ENCODE assay signal across 19 mouse cellular contexts in genomic region chr12:75368527-75368926, GRCm38 (mm10). TPM values are rescaled to one million over a fixed set of nuclear protein-coding genes. Genes with fewer than 3 reads are reported as not detected.
DNase-seq lines count a peak whose midpoint lies in the region; ATAC-seq and TF ChIP-seq lines count a peak whose summit lies in the region.
"Had no signal": no experiment of that assay in that cellular context is flagged by ENCODE, and none has a peak within 500 bp of the region (broad histone marks: within the 10 kb centered on the region; RNA-seq: fewer than 3 reads in every experiment).

No protein-coding gene starts in this region.

- peak; percentile 69 for DNase-seq in gastrocnemius, adult 2 months
- DNase-seq in gastrocnemius, postnatal 10 days = no peak
- peak; percentile 27 for DNase-seq in testis, postnatal 10 days (ENCODE audit: low spot score)
- no peak for DNase-seq in testis, postnatal 14 days (ENCODE audit: low spot score)
- no peak for DNase-seq in spleen, adult 18-20 months
- DNase-seq in frontal cortex, adult 2 months (ENCODE audit: extremely low spot score in 1 of 2, low spot score in 1 of 2) = no peak
- DNase-seq in urinary bladder, postnatal 10 days (ENCODE audit: low spot score) = no peak

- no peak for ATAC-seq in heart, embryonic 12.5 days (ENCODE audit: insufficient number of reproducible peaks, low FRiP score)
- ATAC-seq: forebrain, embryonic 16.5 days; intestine, embryonic 15.5 days had no signal

- peak overlapping the region; percentile 79 for H3K27ac ChIP-seq in gastrocnemius, adult 2 months
- H3K27ac ChIP-seq in heart, embryonic 12.5 days (ENCODE audit: poor library complexity, severe bottlenecking) = peak overlapping the region; percentile 34
- H3K27ac ChIP-seq: intestine, embryonic 15.5 days; liver, embryonic 14.5 days had no signal

- peaks cover 17% of the 10 kb centered on the region for H3K4me1 ChIP-seq in heart, embryonic 12.5 days (replicated peaks)
- H3K4me1 ChIP-seq: intestine, embryonic 15.5 days had no signal

- 68% methylated on average over 5 of the region's 5 CpGs for WGBS in heart, embryonic 12.5 days

- H3K4me2 ChIP-seq in heart, embryonic 12.5 days = no peak overlapping the region
- H3K4me2 ChIP-seq: intestine, embryonic 15.5 days had no signal

- H3K4me3 ChIP-seq in gastrocnemius, adult 2 months = no peak overlapping the region
- H3K4me3 ChIP-seq in heart, embryonic 12.5 days = no peak overlapping the region
- H3K4me3 ChIP-seq: intestine, embryonic 15.5 days; myocyte had no signal

- H3K9me3 ChIP-seq in heart, embryonic 12.5 days (replicated peaks) = peaks cover 4% of the 10 kb centered on the region
- H3K9me3 ChIP-seq: intestine, embryonic 15.5 days had no signal

- no peak overlapping the region for H3K9ac ChIP-seq in heart, embryonic 12.5 days
- H3K9ac ChIP-seq: intestine, embryonic 15.5 days; liver, embryonic 14.5 days had no signal

- H3K27me3 ChIP-seq in heart, embryonic 12.5 days (replicated peaks) = no peaks in the 10 kb centered on the region
- H3K27me3 ChIP-seq: intestine, embryonic 15.5 days had no signal

- intact Hi-C loops in gastrocnemius, adult 2 months (cut with DNase I) = loop anchor here (5.0 kb wide), 1 partner anchor 86 kb away; no protein-coding TSS in a partner anchor

- no peak for TF ChIP-seq CTCF in gastrocnemius, adult 2 months (IDR thresholded peaks at IDR 0.05)

- H3K36me3 ChIP-seq in heart, embryonic 12.5 days = 0 out of 2 replicates have a peak, but pooled peaks cover 4% of the 10 kb centered on the region
- H3K36me3 ChIP-seq: intestine, embryonic 15.5 days had no signal

RNA-seq across cellular contexts. Expression of gene Gphb5, which starts 48.1 kb away (rescaled TPM):
- not detected for total RNA-seq in gastrocnemius, adult 2 months (2021)
- not detected for total RNA-seq in gastrocnemius, postnatal 10 days (2021)
- not detected in 2 replicates for polyA plus RNA-seq in heart, embryonic 12.5 days (2016; fragmentation: Nextera tagmentation; extraction: Ambion mirVana)
- polyA plus RNA-seq in frontal cortex, adult 2 months (2012; rRNA removed) = not detected in 2 replicates
- total RNA-seq: common myeloid progenitor, adult 5-6 weeks; layer of hippocampus, adult 18-20 months; left cerebral cortex, postnatal 10 days; MEL had no signal
- polyA plus RNA-seq: forebrain, embryonic 16.5 days; heart, embryonic 14.5 days; intestine, embryonic 15.5 days; liver, embryonic 14.5 days; myocyte; spleen, adult 2 months; testis, adult 2 months had no signal

Comparison
In these comparisons a context has a peak if more than half of its experiments do, and no peak if none do; other contexts are left out.
1. DNase-seq: peak in gastrocnemius, adult 2 months (single experiment) and testis, postnatal 10 days (single experiment); none in gastrocnemius, postnatal 10 days (single experiment), testis, postnatal 14 days (single experiment), spleen, adult 18-20 months (0 of 2), frontal cortex, adult 2 months (0 of 2) and urinary bladder, postnatal 10 days (single experiment).